In the genomic region with DNA sequence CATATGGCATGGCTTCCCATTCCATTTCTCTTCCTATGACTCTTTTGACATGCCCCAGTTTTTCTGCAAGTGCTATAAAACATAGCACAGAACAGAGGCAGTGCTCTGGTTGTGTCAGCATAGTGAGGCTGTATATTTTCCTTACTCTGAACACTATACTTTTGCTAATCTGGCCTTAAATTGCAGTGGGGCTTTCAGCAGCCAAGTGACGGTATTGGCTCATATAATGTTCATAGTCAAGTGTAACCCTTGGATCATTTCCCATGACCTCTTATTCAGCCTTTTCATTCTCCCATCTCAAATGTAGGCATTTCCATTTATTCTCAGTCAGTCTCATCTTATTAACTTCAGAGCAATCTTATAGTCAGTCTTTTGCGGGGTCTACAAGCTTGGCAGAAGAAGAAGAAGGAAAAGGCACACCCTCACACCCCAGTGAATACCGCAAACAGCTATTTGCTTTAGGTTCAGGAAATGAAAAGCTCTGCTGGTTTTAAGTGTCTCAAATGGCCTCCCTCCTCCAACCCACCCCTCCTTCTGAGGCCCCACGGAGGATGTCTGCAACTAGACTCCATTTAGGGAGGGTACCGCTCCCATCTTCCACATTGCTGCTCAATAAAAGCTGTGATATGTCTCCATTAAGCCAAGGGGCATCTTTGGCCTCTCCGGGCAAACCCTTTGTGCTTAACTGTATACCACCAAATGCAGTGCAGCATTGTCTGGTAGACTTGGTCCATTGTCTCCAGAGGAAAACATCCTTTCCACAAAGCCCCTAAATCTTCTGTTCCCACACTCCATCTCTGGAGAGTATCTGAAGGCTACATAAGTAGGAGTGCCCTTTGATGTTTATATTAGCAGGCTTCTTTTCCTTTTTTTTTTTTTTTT, we compare ENCODE assay signal across 17 mouse cellular contexts.
DNase-seq lines count a peak whose midpoint lies in the region; ATAC-seq lines count a peak whose summit lies in the region.
"Had no signal": no experiment of that assay in that cellular context is flagged by ENCODE, and none has a peak within 500 bp of the region (broad histone marks: within the 10 kb centered on the region; RNA-seq: fewer than 3 reads in every experiment).

No protein-coding gene starts in this region.

- H3K4me3 ChIP-seq in kidney, embryonic 15.5 days (replicated peaks) = no peak overlapping the region
- no peak overlapping the region for H3K4me3 ChIP-seq in neural tube, embryonic 15.5 days (replicated peaks)
- H3K4me3 ChIP-seq in embryonic facial prominence, embryonic 14.5 days (ENCODE audit: low read depth, low read length) = no peak overlapping the region
- H3K4me3 ChIP-seq: heart, embryonic 10.5 days; midbrain, embryonic 12.5 days had no signal

- peak; percentile 92 for ATAC-seq in kidney, embryonic 15.5 days (replicated peaks; ENCODE audit: low FRiP score)
- no peak for ATAC-seq in neural tube, embryonic 15.5 days (ENCODE audit: low FRiP score)
- peak; percentile 86 for ATAC-seq in embryonic facial prominence, embryonic 14.5 days (ENCODE audit: low read depth)
- ATAC-seq: intestine, embryonic 16.5 days had no signal

- peaks cover 17% of the 10 kb centered on the region for H3K4me1 ChIP-seq in kidney, embryonic 15.5 days
- 0 out of 2 replicates have a peak, but pooled peaks cover 7% of the 10 kb centered on the region for H3K4me1 ChIP-seq in neural tube, embryonic 15.5 days
- H3K4me1 ChIP-seq in embryonic facial prominence, embryonic 14.5 days (ENCODE audit: control insufficient read depth, insufficient read depth, low read length) = peaks cover 13% of the 10 kb centered on the region
- H3K4me1 ChIP-seq: heart, embryonic 10.5 days had no signal

- 27% methylated on average over 6 of the region's 6 CpGs for WGBS in kidney, embryonic 15.5 days
- WGBS in neural tube, embryonic 15.5 days = 39% methylated on average over 6 of the region's 6 CpGs
- WGBS in embryonic facial prominence, embryonic 14.5 days = 45% methylated on average over 6 of the region's 6 CpGs

- DNase-seq in kidney, postnatal 14 days = no peak
- no peak for DNase-seq in neural tube, embryonic 10.5 days (ENCODE audit: extremely low spot score, low spot score)
- peak; percentile 90 for DNase-seq in embryonic facial prominence, embryonic 14.5 days (ENCODE audit: low spot score)
- DNase-seq in retina, embryonic 14.5 days (ENCODE audit: low spot score) = peak; percentile 51
- no peak for DNase-seq in left cerebral cortex, adult 9 months (ENCODE audit: low spot score in 2 of 2)
- DNase-seq: cerebellum, adult 9-11 months; gastrocnemius, postnatal 14 days; heart, postnatal 10 days; layer of hippocampus, postnatal 36 days; lung, postnatal 4 days had no signal

- H3K27me3 ChIP-seq in kidney, embryonic 15.5 days = no peaks in the 10 kb centered on the region
- no peaks in the 10 kb centered on the region for H3K27me3 ChIP-seq in neural tube, embryonic 15.5 days (replicated peaks)
- no peaks in the 10 kb centered on the region for H3K27me3 ChIP-seq in embryonic facial prominence, embryonic 14.5 days (replicated peaks; ENCODE audit: control insufficient read depth, insufficient read depth, low read length)
- H3K27me3 ChIP-seq: midbrain, embryonic 12.5 days had no signal

- H3K4me2 ChIP-seq in kidney, embryonic 15.5 days = no peak overlapping the region
- H3K4me2 ChIP-seq in neural tube, embryonic 15.5 days = no peak overlapping the region
- no peak overlapping the region for H3K4me2 ChIP-seq in embryonic facial prominence, embryonic 14.5 days (ENCODE audit: low read depth, low read length)
- H3K4me2 ChIP-seq: hindbrain, embryonic 14.5 days; midbrain, embryonic 12.5 days had no signal

- peak overlapping the region; percentile 86 for H3K27ac ChIP-seq in kidney, embryonic 15.5 days
- peak overlapping the region; percentile 13; the same call in 1 of the 2 replicates for H3K27ac ChIP-seq in neural tube, embryonic 15.5 days (replicated peaks)
- H3K27ac ChIP-seq in embryonic facial prominence, embryonic 14.5 days (replicated peaks; ENCODE audit: low read depth, low read length) = peak overlapping the region; percentile 61
- H3K27ac ChIP-seq: heart, embryonic 10.5 days; hindbrain, embryonic 14.5 days; liver, embryonic 14.5 days; midbrain, embryonic 12.5 days had no signal

- H3K9me3 ChIP-seq in kidney, embryonic 15.5 days (replicated peaks) = 0 out of 2 replicates have a peak, but pooled peaks cover 3% of the 10 kb centered on the region
- H3K9me3 ChIP-seq in neural tube, embryonic 15.5 days (replicated peaks) = peaks cover 5% of the 10 kb centered on the region; the same call in 1 of the 2 replicates
- H3K9me3 ChIP-seq in embryonic facial prominence, embryonic 14.5 days (ENCODE audit: control insufficient read depth, low read length) = peaks cover 18% of the 10 kb centered on the region
- H3K9me3 ChIP-seq: heart, embryonic 10.5 days had no signal

- H3K36me3 ChIP-seq in kidney, embryonic 15.5 days = no peaks in the 10 kb centered on the region; the same call in 1 of the 2 replicates
- no peaks in the 10 kb centered on the region for H3K36me3 ChIP-seq in neural tube, embryonic 15.5 days
- H3K36me3 ChIP-seq in embryonic facial prominence, embryonic 14.5 days (ENCODE audit: control insufficient read depth, insufficient read depth, low read length) = no peaks in the 10 kb centered on the region
- H3K36me3 ChIP-seq: heart, embryonic 10.5 days; midbrain, embryonic 12.5 days had no signal

- no peak overlapping the region for H3K9ac ChIP-seq in kidney, embryonic 15.5 days
- no peak overlapping the region for H3K9ac ChIP-seq in neural tube, embryonic 15.5 days (replicated peaks)
- H3K9ac ChIP-seq in embryonic facial prominence, embryonic 14.5 days (ENCODE audit: low read depth, low read length) = no peak overlapping the region
- H3K9ac ChIP-seq: hindbrain, embryonic 14.5 days; liver, embryonic 14.5 days; midbrain, embryonic 12.5 days had no signal

Comparison
In these comparisons a context has a peak if more than half of its experiments do, and no peak if none do; other contexts are left out.
1. H3K27ac ChIP-seq: peak in every context shown above with its lines; median percentile 86 in kidney, embryonic 15.5 days; 61 in embryonic facial prominence, embryonic 14.5 days; 13 in neural tube, embryonic 15.5 days.
2. DNase-seq: peak in embryonic facial prominence, embryonic 14.5 days (single experiment) and retina, embryonic 14.5 days (single experiment); none in kidney, postnatal 14 days (single experiment), neural tube, embryonic 10.5 days (single experiment) and left cerebral cortex, adult 9 months (0 of 2).